Mouse (Mus musculus): ENCODE measurements around the gene Cox14.

- TF ChIP-seq E2F4 (IDR thresholded peaks at IDR 0.05; ENCODE audit: borderline replicate concordance, low read depth, low read length), result no peak
- TF ChIP-seq TCF12 (IDR thresholded peaks at IDR 0.05; ENCODE audit: low read depth, low read length), result no peak
- no peak for TF ChIP-seq BHLHE40 (IDR thresholded peaks at IDR 0.05; ENCODE audit: borderline replicate concordance, low read depth, low read length)
- no peak for TF ChIP-seq SIN3A (IDR thresholded peaks at IDR 0.05; ENCODE audit: low read length)
- TF ChIP-seq CTCF (IDR thresholded peaks at IDR 0.05 in 2 of 3, conservative IDR thresholded peaks at IDR 0.05 in 1 of 3; ENCODE audit: control insufficient read depth in 1 of 3, insufficient read depth in 1 of 3, low read depth in 2 of 3, low read length in 3 of 3, poor library complexity in 1 of 3, severe bottlenecking in 1 of 3), result no peak
- TF ChIP-seq MAX (IDR thresholded peaks at IDR 0.05; ENCODE audit: low read length), result no peak
- TF ChIP-seq ZNF384 (IDR thresholded peaks at IDR 0.05; ENCODE audit: low read depth, low read length), result no peak
- no peak for TF ChIP-seq POLR2A (IDR thresholded peaks at IDR 0.05; ENCODE audit: control insufficient read depth in 1 of 2, insufficient read depth in 1 of 2, low read depth in 1 of 2, low read length in 2 of 2, poor library complexity in 1 of 2)
- TF ChIP-seq MXI1 (IDR thresholded peaks at IDR 0.05; ENCODE audit: low read depth, low read length), result no peak
- no peak for TF ChIP-seq POLR2AphosphoS5 (IDR thresholded peaks at IDR 0.05; ENCODE audit: borderline replicate concordance, low read depth, low read length)
- TF ChIP-seq POLR2AphosphoS2 (IDR thresholded peaks at IDR 0.05; ENCODE audit: low read length), result no peak
- no peak for TF ChIP-seq NRF1 (IDR thresholded peaks at IDR 0.05; ENCODE audit: insufficient read depth, low read depth, low read length, poor library complexity, severe bottlenecking)
- no peak for TF ChIP-seq ETS1 (IDR thresholded peaks at IDR 0.05; ENCODE audit: low read depth, low read length)
- TF ChIP-seq ZC3H11A (IDR thresholded peaks at IDR 0.05; ENCODE audit: low read depth, low read length), result no peak
Measured at GRCm38 (mm10) chr15:99726549-99726948, 1.1 kb downstream of the Cox14 start.

Measured in MEL (cell line).